Mouse (Mus musculus): Measurements from ENCODE around the gene Fmc1. TPM values are rescaled to one million over a fixed set of nuclear protein-coding genes. Genes with fewer than 3 reads are reported as not detected.
"Not testable (repeated sequence)": the region's sequence is repeated elsewhere in the genome, so short reads cannot be mapped to it uniquely, and the experiment has no call there.

Fmc1 gene
- total and polyA plus RNA-seq, 2 experiments from 2014 or later, result 65.8 to 180 TPM

- no peaks in the 10 kb centered on the region for H3K36me3 ChIP-seq (ENCODE audit: insufficient read depth)
- no peaks in the 10 kb centered on the region for H3K27me3 ChIP-seq (ENCODE audit: insufficient read depth, low read length)
- no peaks in the 10 kb centered on the region for H3K9me3 ChIP-seq (ENCODE audit: low read length)
- no peak for TF ChIP-seq CTCF (IDR thresholded peaks at IDR 0.05; ENCODE audit: low read depth)
- WGBS, result 87% methylated on average over 1 of the region's 1 CpGs
- H3K27ac ChIP-seq (ENCODE audit: low read depth, low read length), result no peak overlapping the region
- DNase-seq (no peak), ATAC-seq (no peak)
- no peak overlapping the region for H3K4me3 ChIP-seq (ENCODE audit: low read depth, low read length)
- H3K9ac ChIP-seq, result no peak overlapping the region
- no peak overlapping the region for H3K4me2 ChIP-seq (ENCODE audit: low read depth)
- no peaks in the 10 kb centered on the region for H3K4me1 ChIP-seq (ENCODE audit: insufficient read depth)
Observed at GRCm38 (mm10) chr6:38547707-38548106, 14.4 kb downstream of the Fmc1 start.

GRCm38 (mm10) chr6:38548595-38548994 lies 15.3 kb downstream of the Fmc1 start:
- not testable (repeated sequence) for H3K4me3 ChIP-seq (ENCODE audit: low read depth, low read length); H3K9ac ChIP-seq; H3K9me3 ChIP-seq (ENCODE audit: low read length); H3K4me2 ChIP-seq (ENCODE audit: low read depth); H3K36me3 ChIP-seq (ENCODE audit: insufficient read depth); H3K27me3 ChIP-seq (ENCODE audit: insufficient read depth, low read length); H3K27ac ChIP-seq (ENCODE audit: low read depth, low read length); H3K4me1 ChIP-seq (ENCODE audit: insufficient read depth); ATAC-seq; DNase-seq
- WGBS, result 92% methylated on average over 7 of the region's 7 CpGs

GRCm38 (mm10) chr6:38549840-38550239 lies 16.5 kb downstream of the Fmc1 start:
- H3K4me3 ChIP-seq (ENCODE audit: low read depth, low read length), result peak overlapping the region; percentile 78; the same call in 1 of the 2 replicates
- H3K27ac ChIP-seq (ENCODE audit: low read depth, low read length), result peak overlapping the region; percentile 97
- not testable (repeated sequence) for ATAC-seq

GRCm38 (mm10) chr6:38550250-38551061 lies 17.2 kb downstream of the Fmc1 start:
- WGBS, result 3% methylated on average over 28 of the region's 28 CpGs
- H3K9me3 ChIP-seq (ENCODE audit: low read length), result no peaks in the 10 kb centered on the region
- H3K36me3 ChIP-seq (ENCODE audit: insufficient read depth), result no peaks in the 10 kb centered on the region
- TF ChIP-seq CTCF (IDR thresholded peaks at IDR 0.05; ENCODE audit: low read depth), result no peak
- peak overlapping the region; percentile 92 for H3K9ac ChIP-seq
- H3K4me2 ChIP-seq (ENCODE audit: low read depth), result peak overlapping the region; percentile 81
- peak overlapping the region; percentile 97 for H3K27ac ChIP-seq (ENCODE audit: low read depth, low read length)
- no peaks in the 10 kb centered on the region for H3K27me3 ChIP-seq (ENCODE audit: insufficient read depth, low read length)
- no peak for DNase-seq
- H3K4me3 ChIP-seq (ENCODE audit: low read depth, low read length), result peak overlapping the region; percentile 78
- ATAC-seq, result peak; percentile 2; the same call in 1 of the 2 replicates
- H3K4me1 ChIP-seq (ENCODE audit: insufficient read depth), result 0 out of 2 replicates have a peak, but pooled peaks cover 5% of the 10 kb centered on the region

More at GRCm38 (mm10) chr6:38549840-38550239, 16.5 kb downstream of the Fmc1 start:
- H3K4me1 ChIP-seq (ENCODE audit: insufficient read depth); H3K36me3 ChIP-seq (ENCODE audit: insufficient read depth); DNase-seq; H3K9me3 ChIP-seq (ENCODE audit: low read length); H3K9ac ChIP-seq; H3K27me3 ChIP-seq (ENCODE audit: insufficient read depth, low read length): not testable (repeated sequence)
- H3K4me2 ChIP-seq (ENCODE audit: low read depth), result peak overlapping the region; percentile 81
- WGBS, result 74% methylated on average over 6 of the region's 6 CpGs

- H3K9me3 ChIP-seq (ENCODE audit: low read length), result no peaks in the 10 kb centered on the region
- ATAC-seq, result peak; percentile 90
- peak within 1 kb of the TSS; percentile 81 for H3K4me2 ChIP-seq (ENCODE audit: low read depth)
- H3K27me3 ChIP-seq (ENCODE audit: insufficient read depth, low read length), result no peaks in the 10 kb centered on the region
- DNase-seq, result peak; percentile 99
- WGBS, result under 1% methylated on average over 82 of the region's 98 CpGs
- 0 out of 2 replicates have a peak, but pooled peaks cover 5% of the 10 kb centered on the region for H3K4me1 ChIP-seq (ENCODE audit: insufficient read depth)
- H3K4me3 ChIP-seq (ENCODE audit: low read depth, low read length), result peak within 1 kb of the TSS; percentile 78
- H3K9ac ChIP-seq, result peak within 1 kb of the TSS; percentile 92
- no peaks in the 10 kb centered on the region for H3K36me3 ChIP-seq (ENCODE audit: insufficient read depth)
- peak within 1 kb of the TSS; percentile 99 for H3K27ac ChIP-seq (ENCODE audit: low read depth, low read length)
- no peak for TF ChIP-seq CTCF (IDR thresholded peaks at IDR 0.05; ENCODE audit: low read depth)
Observed at GRCm38 (mm10) chr6:38551062-38551988, 18.0 kb downstream of the Fmc1 start, which contains the start of gene Luc7l2. Gene Luc7l2 (plus strand): TSS chr6:38551334.

GRCm38 (mm10) chr6:38551989-38552635 lies 18.8 kb downstream of the Fmc1 start:
- 0 out of 2 replicates have a peak, but pooled peaks cover 5% of the 10 kb centered on the region for H3K4me1 ChIP-seq (ENCODE audit: insufficient read depth)
- DNase-seq (peak; percentile 98), ATAC-seq (peak; percentile 93)
- H3K36me3 ChIP-seq (ENCODE audit: insufficient read depth), result no peaks in the 10 kb centered on the region
- H3K4me3 ChIP-seq (ENCODE audit: low read depth, low read length), result peak overlapping the region; percentile 78
- no peaks in the 10 kb centered on the region for H3K9me3 ChIP-seq (ENCODE audit: low read length)
- peak overlapping the region; percentile 85 for H3K9ac ChIP-seq
- H3K27me3 ChIP-seq (ENCODE audit: insufficient read depth, low read length), result no peaks in the 10 kb centered on the region
- H3K4me2 ChIP-seq (ENCODE audit: low read depth), result peak overlapping the region; percentile 47
- peak overlapping the region; percentile 99 for H3K27ac ChIP-seq (ENCODE audit: low read depth, low read length)
- WGBS, result 1% methylated on average over 32 of the region's 32 CpGs
- no peak for TF ChIP-seq CTCF (IDR thresholded peaks at IDR 0.05; ENCODE audit: low read depth)

Measured in forebrain, postnatal 0 days (tissue).